Mouse (Mus musculus): ENCODE data around the gene Oxld1. TPM values are rescaled to one million over a fixed set of nuclear protein-coding genes. Genes with fewer than 3 reads are reported as not detected.
A peak's percentile ranks its signal among the peaks of the same experiment; 100 is the strongest.

Oxld1 gene
- 10 to 100 TPM; 21.2 to 24.1 TPM for total RNA-seq (2021)
- long read RNA-seq, experiment 1, transcript Oxld1-201 (2 exons, 813 nt): major isoform, 15 of 22 reads
- long read RNA-seq, experiment 1, partial matches to known transcripts: 5 of 22 reads
- long read RNA-seq, experiment 1, other reads (novel, unspliced or antisense): 2 of 22 reads
- long read RNA-seq, experiment 2, transcript Oxld1-201 (2 exons, 813 nt): major isoform, 14 of 20 reads
- long read RNA-seq, experiment 2, partial matches to known transcripts: 4 of 20 reads
- long read RNA-seq, experiment 2, other reads (novel, unspliced or antisense): 2 of 20 reads

GRCm38 (mm10) chr11:120457772-120458751 lies at the start of gene Oxld1, which contains the start of gene Ccdc137:
Gene Oxld1 (minus strand): TSS chr11:120458068.
Gene Ccdc137 (plus strand): TSS chr11:120458115.
- DNase-seq: peak; percentile 73

GRCm38 (mm10) chr11:120506899-120507298 lies 49.0 kb upstream of the Oxld1 start:
- no peak for DNase-seq

- DNase-seq: no peak
Observed at GRCm38 (mm10) chr11:120505661-120506060, 47.8 kb upstream of the Oxld1 start.

GRCm38 (mm10) chr11:120501701-120502100 lies 43.8 kb upstream of the Oxld1 start:
- DNase-seq: no peak

- no peak for DNase-seq
Observed at GRCm38 (mm10) chr11:120501018-120501417, 43.1 kb upstream of the Oxld1 start.

GRCm38 (mm10) chr11:120500357-120500756 lies 42.5 kb upstream of the Oxld1 start:
- no peak for DNase-seq

GRCm38 (mm10) chr11:120499894-120500293 lies 42.0 kb upstream of the Oxld1 start:
- no peak for DNase-seq

- no peak for DNase-seq
Observed at GRCm38 (mm10) chr11:120498891-120499290, 41.0 kb upstream of the Oxld1 start.

GRCm38 (mm10) chr11:120498226-120498625 lies 40.4 kb upstream of the Oxld1 start:
- DNase-seq: no peak

GRCm38 (mm10) chr11:120497436-120497835 lies 39.6 kb upstream of the Oxld1 start:
- DNase-seq: no peak

- no peak for DNase-seq
Observed at GRCm38 (mm10) chr11:120493911-120494310, 36.0 kb upstream of the Oxld1 start.

GRCm38 (mm10) chr11:120493351-120493750 lies 35.5 kb upstream of the Oxld1 start:
- no peak for DNase-seq

GRCm38 (mm10) chr11:120492878-120493203 lies 35.0 kb upstream of the Oxld1 start:
- DNase-seq: no peak

- no peak for DNase-seq
Observed at GRCm38 (mm10) chr11:120492024-120492877, 34.4 kb upstream of the Oxld1 start.

- DNase-seq: peak; percentile 88
Observed at GRCm38 (mm10) chr11:120491317-120492023, 33.6 kb upstream of the Oxld1 start, which contains the start of gene Slc25a10. Gene Slc25a10 (plus strand): TSS chr11:120491840.

GRCm38 (mm10) chr11:120490291-120491046 lies 32.6 kb upstream of the Oxld1 start:
- DNase-seq: no peak

- peak; percentile 45 for DNase-seq
Observed at GRCm38 (mm10) chr11:120489054-120489761, 31.3 kb upstream of the Oxld1 start.

GRCm38 (mm10) chr11:120488516-120488915 lies 30.6 kb upstream of the Oxld1 start:
- no peak for DNase-seq

GRCm38 (mm10) chr11:120485251-120485650 lies 27.4 kb upstream of the Oxld1 start:
- DNase-seq: no peak

All from gastrocnemius, postnatal 10 days (tissue).